Mouse (Mus musculus): ENCODE measurements around the gene Armc12. TPM values are rescaled to one million over a fixed set of nuclear protein-coding genes. Genes with fewer than 3 reads are reported as not detected.

The Armc12 gene
- polyA plus RNA-seq, 1 experiment from 2014 or later: not detected

DNA sequence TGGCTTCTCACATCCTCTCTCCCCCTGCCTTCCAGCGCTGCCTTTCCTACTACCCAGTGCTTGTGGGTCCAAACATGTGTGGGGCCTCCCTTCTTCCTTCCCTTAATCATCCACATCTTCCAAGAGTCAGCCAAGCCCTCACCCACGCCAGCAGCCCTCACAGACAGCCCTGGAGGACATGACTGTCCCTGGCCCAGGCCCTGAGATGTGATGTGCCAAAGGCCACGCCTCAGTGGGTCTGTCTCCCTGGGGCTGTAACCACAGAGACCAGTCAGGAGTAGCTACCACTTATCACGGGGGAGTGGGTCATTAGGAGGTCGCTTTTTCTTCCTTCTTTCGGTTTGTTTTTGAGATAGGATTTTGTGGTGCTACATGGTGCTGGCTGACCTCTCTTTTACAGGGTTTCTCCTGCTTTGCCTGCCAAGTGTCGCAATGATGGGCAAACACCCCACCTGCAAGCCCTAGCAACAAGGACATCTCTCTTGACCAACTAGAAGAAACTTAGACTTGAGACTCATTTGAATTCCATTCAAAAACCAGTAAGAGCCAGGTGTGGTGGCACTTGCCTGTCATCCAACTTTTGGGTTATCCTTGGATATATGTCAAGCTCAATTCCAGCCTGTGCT is 28.3 kb upstream of the Armc12 start:
- Histone ChIP-seq H3K27me3 (no peaks in the 10 kb centered on the region), H3K36me3 (no peaks in the 10 kb centered on the region), H3K4me2 (no peak overlapping the region), H3K27ac (replicated peaks) (no peak overlapping the region), H3K9me3 (no peaks in the 10 kb centered on the region), H3K4me3 (no peak overlapping the region), H3K4me1 (replicated peaks) (no peaks in the 10 kb centered on the region), H3K9ac (no peak overlapping the region)
- ATAC-seq (ENCODE audit: low FRiP score, low read depth): no peak
- WGBS: 74% methylated on average over 7 of the region's 7 CpGs

DNA sequence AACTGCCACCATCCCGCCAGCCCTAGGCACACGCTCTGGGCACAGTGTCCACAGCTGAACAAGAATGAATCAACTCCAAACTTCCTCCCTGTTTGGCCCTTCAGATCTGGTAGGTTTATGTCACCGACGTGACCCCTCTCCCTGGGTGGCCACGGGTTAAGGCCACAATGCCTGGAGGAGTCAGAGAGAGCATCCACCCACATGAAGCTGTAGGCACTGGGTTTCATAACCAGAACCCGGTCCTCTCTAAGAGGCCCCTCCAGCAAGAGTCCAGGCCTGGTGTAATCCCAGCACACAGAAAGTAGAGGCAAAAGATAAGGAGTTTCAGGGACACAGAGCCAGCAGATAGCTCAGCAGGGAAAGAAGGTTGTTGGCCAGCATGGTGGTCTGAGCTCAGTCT is 26.4 kb upstream of the Armc12 start:
- WGBS: 75% methylated on average over 6 of the region's 6 CpGs
- H3K4me2 ChIP-seq: no peak overlapping the region
- H3K9me3 ChIP-seq: no peaks in the 10 kb centered on the region
- no peak overlapping the region for H3K4me3 ChIP-seq
- no peaks in the 10 kb centered on the region for H3K36me3 ChIP-seq
- no peak overlapping the region for H3K9ac ChIP-seq
- no peaks in the 10 kb centered on the region for H3K4me1 ChIP-seq (replicated peaks)
- no peaks in the 10 kb centered on the region; the same call in 1 of the 2 replicates for H3K27me3 ChIP-seq
- ATAC-seq (ENCODE audit: low FRiP score, low read depth): no peak
- H3K27ac ChIP-seq (replicated peaks): no peak overlapping the region

DNA sequence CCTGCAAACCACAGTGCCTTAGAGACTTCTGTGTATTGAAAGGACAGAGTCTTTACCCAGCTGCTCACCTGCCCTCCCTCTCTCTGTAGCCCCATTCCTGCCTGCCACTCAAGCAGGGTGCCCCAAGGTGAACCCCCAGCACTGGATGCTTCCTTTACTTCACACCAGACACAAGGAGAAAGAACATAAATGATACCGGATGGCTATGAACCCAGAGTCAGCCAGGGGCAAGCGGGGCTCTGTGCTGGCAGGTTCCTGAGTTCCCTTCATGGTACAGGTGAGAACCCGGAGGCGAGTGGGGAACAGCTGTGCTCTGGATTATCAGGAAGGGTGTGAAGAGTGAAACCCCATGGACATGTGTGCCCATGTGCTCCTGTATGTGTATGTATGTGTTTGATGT is 25.0 kb upstream of the Armc12 start:
- WGBS: 87% methylated on average over 4 of the region's 4 CpGs

DNA sequence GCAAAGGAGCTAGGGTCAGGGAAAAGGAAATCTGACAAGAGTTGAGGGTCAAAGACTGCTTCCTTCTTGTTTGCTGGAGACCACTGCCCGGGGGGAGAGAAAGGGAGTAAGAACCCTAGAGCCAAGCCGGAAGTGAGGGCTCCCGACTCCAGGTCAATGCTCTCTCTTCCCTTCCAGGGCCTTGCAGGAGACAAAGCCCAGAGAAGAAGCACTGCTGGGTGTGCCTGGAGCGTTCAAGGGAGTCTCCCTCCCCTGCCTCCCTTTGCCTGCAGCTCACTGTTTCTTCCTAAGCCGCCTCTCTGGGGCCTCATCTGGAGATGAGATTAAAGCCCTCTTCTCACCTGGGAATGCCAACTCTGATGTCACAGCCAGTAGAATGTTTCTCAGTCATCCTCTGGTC is 23.7 kb upstream of the Armc12 start:
- Histone ChIP-seq H3K4me2 (no peak overlapping the region), H3K27ac (replicated peaks) (no peak overlapping the region), H3K4me1 (replicated peaks) (peaks cover 8% of the 10 kb centered on the region), H3K4me3 (no peak overlapping the region), H3K9ac (no peak overlapping the region), H3K9me3 (no peaks in the 10 kb centered on the region), H3K36me3 (no peaks in the 10 kb centered on the region), H3K27me3 (peaks cover 2% of the 10 kb centered on the region; the same call in 1 of the 2 replicates)
- 31% methylated on average over 5 of the region's 5 CpGs for WGBS
- no peak for ATAC-seq (ENCODE audit: low FRiP score, low read depth)

More for the DNA sequence above, 25.0 kb upstream of the Armc12 start:
- Histone ChIP-seq H3K27ac (replicated peaks) (no peak overlapping the region), H3K4me1 (replicated peaks) (peaks cover 3% of the 10 kb centered on the region), H3K27me3 (no peaks in the 10 kb centered on the region; the same call in 1 of the 2 replicates), H3K9me3 (no peaks in the 10 kb centered on the region), H3K36me3 (no peaks in the 10 kb centered on the region), H3K4me2 (no peak overlapping the region), H3K4me3 (no peak overlapping the region), H3K9ac (no peak overlapping the region)
- no peak for ATAC-seq (ENCODE audit: low FRiP score, low read depth)

DNA sequence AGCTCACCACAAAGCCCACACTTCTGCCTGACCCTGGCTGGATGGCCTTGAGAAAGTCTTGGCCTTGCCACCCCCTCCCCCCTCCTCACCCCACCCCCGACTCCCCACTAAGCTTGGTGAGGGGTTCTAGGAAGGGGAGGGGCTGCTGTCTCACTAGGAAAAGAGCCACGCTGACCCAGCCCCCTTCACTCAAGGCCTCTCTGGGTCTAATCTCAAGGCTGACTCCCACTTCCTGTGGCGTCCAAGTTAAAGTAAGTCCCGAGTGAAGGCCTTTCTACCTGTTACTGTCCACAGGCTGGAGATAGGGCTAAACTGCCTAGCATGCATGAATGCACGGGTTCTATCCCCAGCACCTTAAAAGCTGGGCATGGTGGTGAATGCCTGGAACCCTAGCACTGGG is 23.1 kb upstream of the Armc12 start:
- Histone ChIP-seq H3K4me2 (no peak overlapping the region), H3K4me1 (replicated peaks) (peaks cover 8% of the 10 kb centered on the region), H3K4me3 (no peak overlapping the region), H3K27me3 (peaks cover 2% of the 10 kb centered on the region; the same call in 1 of the 2 replicates), H3K36me3 (no peaks in the 10 kb centered on the region), H3K9ac (no peak overlapping the region), H3K9me3 (no peaks in the 10 kb centered on the region), H3K27ac (replicated peaks) (no peak overlapping the region)
- ATAC-seq (ENCODE audit: low FRiP score, low read depth): no peak
- 45% methylated on average over 5 of the region's 5 CpGs for WGBS

DNA sequence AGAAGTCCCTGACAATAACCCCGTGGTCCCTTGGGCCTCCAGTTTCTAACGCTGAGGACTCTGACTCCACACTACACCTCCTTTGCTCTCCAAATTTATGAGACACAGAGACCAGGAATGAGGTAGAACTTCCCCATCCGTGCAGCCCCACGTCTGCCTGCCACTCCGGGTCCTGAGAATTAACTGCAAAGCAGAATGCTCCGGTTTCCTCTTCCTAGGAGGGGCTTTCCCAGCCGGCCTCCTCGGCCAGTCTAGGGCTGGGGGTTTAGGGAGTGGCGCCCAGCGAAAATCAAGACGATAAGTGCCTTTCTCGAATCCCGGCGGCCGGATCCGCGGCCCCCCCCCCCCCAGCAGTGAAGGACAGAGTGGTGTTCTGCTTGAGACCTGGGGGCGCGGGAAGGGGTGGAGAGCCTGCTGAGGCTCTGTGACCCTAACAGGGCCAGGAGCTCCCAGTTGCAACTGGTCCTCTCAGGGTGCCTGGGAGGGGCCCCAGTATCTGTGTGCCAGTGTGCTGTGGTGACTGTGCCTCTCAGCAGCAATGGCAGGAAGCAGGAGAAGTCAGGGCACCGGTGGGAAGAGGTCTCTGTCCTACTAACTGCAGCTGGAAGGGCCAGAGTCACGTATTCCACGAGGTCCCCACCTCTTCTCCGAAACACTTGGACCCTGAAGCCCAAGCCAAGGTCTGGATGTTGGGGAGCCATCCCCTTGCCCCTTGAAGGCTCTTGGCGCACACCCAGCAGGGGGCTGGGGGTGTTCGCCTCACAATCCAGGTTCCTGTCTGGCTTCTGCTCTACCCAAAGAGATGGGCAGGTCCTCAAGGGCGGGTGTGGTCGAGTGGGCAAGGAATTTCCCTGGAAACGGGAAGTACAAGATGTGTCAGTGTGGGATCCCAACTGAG is 19.9 kb upstream of the Armc12 start:
- WGBS: 6% methylated on average over 28 of the region's 28 CpGs

DNA sequence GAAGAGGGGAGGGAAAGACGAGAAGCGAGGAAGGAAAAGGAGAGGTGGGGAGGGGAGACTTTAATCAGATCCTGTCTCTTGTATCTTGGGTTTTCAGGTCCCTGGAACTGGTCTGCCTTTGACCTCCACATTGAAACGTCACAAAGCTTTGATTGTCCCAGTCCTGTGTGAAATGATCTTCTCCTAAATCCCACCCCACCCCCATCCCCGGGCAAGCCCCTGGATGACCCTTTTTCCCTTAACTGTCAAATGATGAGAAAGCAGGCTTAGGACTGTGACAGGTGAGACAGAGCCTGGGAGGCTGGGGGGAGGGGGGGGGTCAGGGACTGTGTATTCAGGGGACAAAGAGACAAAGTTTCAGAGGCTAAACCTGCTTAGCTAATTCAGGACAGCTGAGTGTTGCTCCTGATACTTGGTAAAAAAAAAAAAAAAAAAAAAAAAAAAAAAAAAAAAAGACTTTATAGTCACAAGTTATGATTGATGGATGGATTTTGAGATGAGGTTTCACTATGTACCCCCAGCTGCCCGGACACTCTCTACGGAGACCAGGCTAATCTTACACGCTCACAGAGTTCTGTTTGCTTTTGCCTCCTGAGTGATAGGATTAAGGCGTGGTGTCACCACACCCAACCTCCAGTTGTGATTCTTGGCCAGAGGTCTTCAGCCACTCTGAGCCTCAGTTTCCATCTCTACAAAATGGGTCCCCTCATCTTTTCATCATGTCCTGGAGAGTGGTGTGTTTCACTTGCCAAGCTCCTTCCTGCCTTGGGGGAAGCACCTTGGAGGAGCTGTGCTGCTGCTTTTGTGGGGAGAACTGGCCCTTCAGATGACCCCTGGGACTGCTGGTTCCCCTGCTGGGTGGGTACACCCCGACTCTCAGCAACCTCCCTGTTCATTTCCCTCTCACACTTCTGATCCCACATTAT is 18.7 kb upstream of the Armc12 start:
- H3K4me2 ChIP-seq: no peak overlapping the region
- no peak overlapping the region for H3K4me3 ChIP-seq
- H3K36me3 ChIP-seq: no peaks in the 10 kb centered on the region
- H3K9me3 ChIP-seq: no peaks in the 10 kb centered on the region
- 37% methylated on average over 9 of the region's 9 CpGs for WGBS
- peaks cover 8% of the 10 kb centered on the region for H3K4me1 ChIP-seq (replicated peaks)
- peaks cover 4% of the 10 kb centered on the region; the same call in 1 of the 2 replicates for H3K27me3 ChIP-seq
- ATAC-seq (ENCODE audit: low FRiP score, low read depth): no peak
- H3K27ac ChIP-seq (replicated peaks): no peak overlapping the region
- no peak overlapping the region for H3K9ac ChIP-seq

More for the DNA sequence above, 19.9 kb upstream of the Armc12 start:
- no peaks in the 10 kb centered on the region for H3K9me3 ChIP-seq
- no peak overlapping the region for H3K9ac ChIP-seq
- H3K4me2 ChIP-seq: peak overlapping the region; percentile 42
- H3K27me3 ChIP-seq: peaks cover 4% of the 10 kb centered on the region; the same call in 1 of the 2 replicates
- no peak overlapping the region for H3K27ac ChIP-seq (replicated peaks)
- H3K36me3 ChIP-seq: no peaks in the 10 kb centered on the region
- 0 out of 2 replicates have a peak overlapping the region, but pooled peaks have one; percentile 2 for H3K4me3 ChIP-seq
- no peak for ATAC-seq (ENCODE audit: low FRiP score, low read depth)
- peaks cover 8% of the 10 kb centered on the region for H3K4me1 ChIP-seq (replicated peaks)

DNA sequence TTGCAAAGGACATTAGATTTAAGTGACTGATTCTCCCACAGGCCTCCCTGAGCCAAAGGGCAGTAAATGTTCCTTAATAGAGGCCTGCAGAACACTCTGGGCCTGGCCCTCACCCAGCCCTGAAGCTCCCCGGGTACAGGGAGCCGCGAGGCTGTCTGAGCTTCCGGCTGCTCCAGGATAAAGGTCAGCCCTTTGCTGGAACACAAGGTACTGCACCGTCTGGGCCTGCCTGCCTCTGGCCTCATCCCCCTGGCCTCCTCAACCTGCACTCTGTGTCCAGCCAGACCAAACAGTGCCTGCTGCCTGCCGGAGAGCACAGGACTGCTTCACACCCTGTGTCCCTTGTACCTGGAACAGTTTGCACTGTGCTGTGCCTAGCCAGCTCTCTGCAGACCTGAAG is 17.9 kb upstream of the Armc12 start:
- Histone ChIP-seq H3K4me1 (replicated peaks) (peaks cover 16% of the 10 kb centered on the region), H3K4me2 (no peak overlapping the region), H3K27me3 (peaks cover 4% of the 10 kb centered on the region; the same call in 1 of the 2 replicates), H3K27ac (replicated peaks) (no peak overlapping the region), H3K9me3 (no peaks in the 10 kb centered on the region), H3K9ac (no peak overlapping the region), H3K36me3 (no peaks in the 10 kb centered on the region), H3K4me3 (no peak overlapping the region)
- no peak for ATAC-seq (ENCODE audit: low FRiP score, low read depth)
- WGBS: 40% methylated on average over 6 of the region's 6 CpGs

DNA sequence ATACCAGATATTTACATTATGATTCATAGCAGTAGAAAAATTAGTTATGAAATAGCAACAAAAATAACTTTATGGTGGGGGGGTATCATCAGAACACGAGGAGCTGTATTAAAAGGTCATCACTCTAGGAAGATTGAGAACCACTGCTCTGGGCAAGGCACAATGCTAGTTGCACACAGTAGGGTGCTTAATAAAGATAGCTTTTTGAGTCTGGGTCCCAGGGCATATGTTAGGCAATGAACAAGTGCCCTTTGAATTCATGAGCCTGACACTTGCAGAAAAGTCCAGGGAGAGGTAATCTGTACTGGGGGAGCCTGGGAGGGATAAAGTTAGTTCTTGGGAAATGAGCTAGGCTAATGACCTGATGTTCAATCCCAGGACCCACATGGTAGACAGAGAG is 17.3 kb upstream of the Armc12 start:
- no peaks in the 10 kb centered on the region for H3K36me3 ChIP-seq
- peaks cover 22% of the 10 kb centered on the region for H3K4me1 ChIP-seq (replicated peaks)
- H3K4me3 ChIP-seq: no peak overlapping the region
- no peak overlapping the region for H3K27ac ChIP-seq (replicated peaks)
- ATAC-seq (ENCODE audit: low FRiP score, low read depth): no peak
- WGBS: 81% methylated on average over 1 of the region's 1 CpGs
- no peak overlapping the region for H3K4me2 ChIP-seq
- H3K27me3 ChIP-seq: 0 out of 2 replicates have a peak, but pooled peaks cover 4% of the 10 kb centered on the region
- no peak overlapping the region for H3K9ac ChIP-seq
- H3K9me3 ChIP-seq: no peaks in the 10 kb centered on the region

DNA sequence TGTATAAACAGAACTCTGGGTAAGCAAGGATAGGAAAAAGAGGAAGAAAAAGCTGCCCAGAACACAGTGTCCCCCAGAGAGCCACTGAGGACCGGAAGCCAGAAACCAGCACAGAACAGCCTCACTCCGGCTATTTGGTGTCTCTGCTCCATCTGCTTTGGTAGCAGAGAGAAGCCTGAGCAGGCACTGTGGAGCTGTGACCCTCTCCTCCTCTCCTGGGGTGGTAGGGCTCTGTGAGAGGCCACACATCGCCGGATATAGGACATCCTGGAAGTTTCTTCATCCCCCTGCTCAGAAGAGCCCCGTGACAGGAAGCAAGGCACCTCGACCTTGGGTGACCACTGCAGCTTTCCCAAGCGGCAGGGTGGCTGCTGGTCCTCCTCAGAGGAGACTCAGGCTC is 16.8 kb upstream of the Armc12 start:
- Histone ChIP-seq H3K4me2 (no peak overlapping the region), H3K9me3 (no peaks in the 10 kb centered on the region), H3K36me3 (no peaks in the 10 kb centered on the region), H3K27me3 (0 out of 2 replicates have a peak, but pooled peaks cover 4% of the 10 kb centered on the region), H3K4me3 (no peak overlapping the region), H3K9ac (no peak overlapping the region), H3K4me1 (replicated peaks) (peaks cover 27% of the 10 kb centered on the region), H3K27ac (replicated peaks) (no peak overlapping the region)
- 69% methylated on average over 7 of the region's 7 CpGs for WGBS
- ATAC-seq (ENCODE audit: low FRiP score, low read depth): no peak

DNA sequence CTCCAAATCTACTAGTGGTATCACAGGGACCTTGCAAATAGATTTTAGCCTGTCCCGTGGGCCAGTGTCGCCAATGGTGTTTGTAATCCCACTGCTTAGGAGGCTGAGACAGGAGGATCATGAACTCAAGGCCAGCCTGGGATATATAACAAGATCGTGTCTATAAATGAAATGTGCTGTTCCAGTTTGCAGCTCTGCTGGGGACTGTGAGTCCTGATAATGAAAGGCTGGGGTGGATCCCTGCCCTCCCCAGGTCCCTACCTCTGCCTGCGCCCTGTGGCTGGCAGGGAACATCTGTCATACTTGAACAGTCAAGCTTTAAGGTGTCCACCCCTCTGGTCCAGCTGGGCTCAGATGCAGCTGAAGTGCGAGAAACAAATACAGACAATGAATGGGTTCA is 16.1 kb upstream of the Armc12 start:
- no peak overlapping the region for H3K4me3 ChIP-seq
- WGBS: 47% methylated on average over 5 of the region's 5 CpGs
- no peak overlapping the region for H3K27ac ChIP-seq (replicated peaks)
- no peak for ATAC-seq (ENCODE audit: low FRiP score, low read depth)
- H3K4me1 ChIP-seq (replicated peaks): peaks cover 28% of the 10 kb centered on the region
- H3K9me3 ChIP-seq: no peaks in the 10 kb centered on the region
- no peak overlapping the region for H3K9ac ChIP-seq
- no peak overlapping the region for H3K4me2 ChIP-seq
- 0 out of 2 replicates have a peak, but pooled peaks cover 4% of the 10 kb centered on the region for H3K27me3 ChIP-seq
- H3K36me3 ChIP-seq: no peaks in the 10 kb centered on the region
